Mouse (Mus musculus): ENCODE results near the gene Oaz3. TPM values are rescaled to one million over a fixed set of nuclear protein-coding genes. Genes with fewer than 3 reads are reported as not detected.

Oaz3 gene
- polyA plus RNA-seq (2015; fragmentation: Illumina TruSeq; extraction: RNeasy Lipid Tissue Mini Kit (QIAGEN cat#74804); ENCODE audit: insufficient read depth, low read depth, low replicate concordance), result not detected

GRCm38 (mm10) chr3:94443597-94443964 is at the start of gene Oaz3:
Oaz3 (minus strand) TSS chr3:94443915.

GRCm38 (mm10) chr3:94480291-94480884 is 36.7 kb upstream of the Oaz3 start, which contains the start of gene Riiad1:
Riiad1 (minus strand) TSS chr3:94480341.

GRCm38 (mm10) chr3:94477981-94478422 is 34.3 kb upstream of the Oaz3 start, which contains the start of gene Celf3:
Celf3 (plus strand) TSS chr3:94478295.

GRCm38 (mm10) chr3:94442951-94443596 is 641 bp downstream of the Oaz3 start, which contains the start of gene Mrpl9:
Mrpl9 (plus strand) TSS chr3:94443318.

GRCm38 (mm10) chr3:94413031-94413679 is 30.6 kb downstream of the Oaz3 start, which contains the start of gene Tdrkh:
Tdrkh (plus strand) TSS chr3:94413273.

GRCm38 (mm10) chr3:94398217-94398616 is 45.5 kb downstream of the Oaz3 start, which contains the start of gene Lingo4:
Lingo4 (plus strand) TSS chr3:94398517.

Other genes with a start within 250 kb of the Oaz3 start
- gene Gm5286, start 247.2 kb downstream of the Oaz3 start, polyA plus RNA-seq (2015; fragmentation: Illumina TruSeq; extraction: RNeasy Lipid Tissue Mini Kit (QIAGEN cat#74804); ENCODE audit: insufficient read depth, low read depth, low replicate concordance), result not detected
- gene Gm4778, start 179.9 kb downstream of the Oaz3 start, polyA plus RNA-seq (2015; fragmentation: Illumina TruSeq; extraction: RNeasy Lipid Tissue Mini Kit (QIAGEN cat#74804); ENCODE audit: insufficient read depth, low read depth, low replicate concordance), result not detected
- gene Them4, start 133.8 kb downstream of the Oaz3 start, polyA plus RNA-seq (2015; fragmentation: Illumina TruSeq; extraction: RNeasy Lipid Tissue Mini Kit (QIAGEN cat#74804); ENCODE audit: insufficient read depth, low read depth, low replicate concordance), result 2.6 TPM
- gene Them5, start 101.8 kb downstream of the Oaz3 start, polyA plus RNA-seq (2015; fragmentation: Illumina TruSeq; extraction: RNeasy Lipid Tissue Mini Kit (QIAGEN cat#74804); ENCODE audit: insufficient read depth, low read depth, low replicate concordance), result not detected
- gene C2cd4d, start 81.5 kb downstream of the Oaz3 start, polyA plus RNA-seq (2015; fragmentation: Illumina TruSeq; extraction: RNeasy Lipid Tissue Mini Kit (QIAGEN cat#74804); ENCODE audit: insufficient read depth, low read depth, low replicate concordance), result not detected
- gene Rorc, start 71.1 kb downstream of the Oaz3 start, polyA plus RNA-seq (2015; fragmentation: Illumina TruSeq; extraction: RNeasy Lipid Tissue Mini Kit (QIAGEN cat#74804); ENCODE audit: insufficient read depth, low read depth, low replicate concordance), result 7.6 TPM
- 0.42 TPM for gene Lingo4, start 45.4 kb downstream of the Oaz3 start, polyA plus RNA-seq (2015; fragmentation: Illumina TruSeq; extraction: RNeasy Lipid Tissue Mini Kit (QIAGEN cat#74804); ENCODE audit: insufficient read depth, low read depth, low replicate concordance)
- gene Tdrkh, start 30.6 kb downstream of the Oaz3 start, polyA plus RNA-seq (2015; fragmentation: Illumina TruSeq; extraction: RNeasy Lipid Tissue Mini Kit (QIAGEN cat#74804); ENCODE audit: insufficient read depth, low read depth, low replicate concordance), result 1.6 TPM
- gene Mrpl9, start 597 bp downstream of the Oaz3 start, polyA plus RNA-seq (2015; fragmentation: Illumina TruSeq; extraction: RNeasy Lipid Tissue Mini Kit (QIAGEN cat#74804); ENCODE audit: insufficient read depth, low read depth, low replicate concordance), result 8.4 TPM
- gene Celf3, start 34.4 kb upstream of the Oaz3 start, polyA plus RNA-seq (2015; fragmentation: Illumina TruSeq; extraction: RNeasy Lipid Tissue Mini Kit (QIAGEN cat#74804); ENCODE audit: insufficient read depth, low read depth, low replicate concordance), result 16.1 TPM
- not detected for gene Riiad1, start 36.4 kb upstream of the Oaz3 start, polyA plus RNA-seq (2015; fragmentation: Illumina TruSeq; extraction: RNeasy Lipid Tissue Mini Kit (QIAGEN cat#74804); ENCODE audit: insufficient read depth, low read depth, low replicate concordance)
- 4.2 TPM for gene Snx27, start 138.8 kb upstream of the Oaz3 start, polyA plus RNA-seq (2015; fragmentation: Illumina TruSeq; extraction: RNeasy Lipid Tissue Mini Kit (QIAGEN cat#74804); ENCODE audit: insufficient read depth, low read depth, low replicate concordance)
- not detected for gene Gm10972, start 199.2 kb upstream of the Oaz3 start, polyA plus RNA-seq (2015; fragmentation: Illumina TruSeq; extraction: RNeasy Lipid Tissue Mini Kit (QIAGEN cat#74804); ENCODE audit: insufficient read depth, low read depth, low replicate concordance)
- 3.9 TPM for gene Tuft1, start 215.0 kb upstream of the Oaz3 start, polyA plus RNA-seq (2015; fragmentation: Illumina TruSeq; extraction: RNeasy Lipid Tissue Mini Kit (QIAGEN cat#74804); ENCODE audit: insufficient read depth, low read depth, low replicate concordance)
- 0.61 TPM for gene Selenbp2, start 249.6 kb upstream of the Oaz3 start, polyA plus RNA-seq (2015; fragmentation: Illumina TruSeq; extraction: RNeasy Lipid Tissue Mini Kit (QIAGEN cat#74804); ENCODE audit: insufficient read depth, low read depth, low replicate concordance)